Mouse (Mus musculus) liver, adult 2 months (tissue): ENCODE data around the gene Ptprn2. TPM values are rescaled to one million over a fixed set of nuclear protein-coding genes. Genes with fewer than 3 reads are reported as not detected.

Source experiments
- DNase-seq: peaks from one replicate; pipeline ENCODE4 v3.0.0-alpha.2; 2011; ENCODE audit warnings: low read depth, low spot score; ENCODE audit errors: extremely low read depth
- H3K27ac ChIP-seq: fragments of 200-500 bp; replicated peaks from 2 replicates; pipeline ENCODE4 v1.5.1; 2012; ENCODE audit warnings: low read depth, mild to moderate bottlenecking, control low read depth, inconsistent platforms, low read length; ENCODE audit not compliant: insufficient read depth
- H3K27me3 ChIP-seq: fragments of 200-500 bp; 2 replicates; pipeline ENCODE4 v1.6.1; 2012; ENCODE audit warnings: mild to moderate bottlenecking, moderate library complexity, low read length, inconsistent platforms; ENCODE audit not compliant: control insufficient read depth, insufficient read depth
- H3K36me3 ChIP-seq: fragments of 200-500 bp; 2 replicates; pipeline ENCODE4 v1.6.1; 2012; ENCODE audit warnings: low read length, inconsistent platforms; ENCODE audit not compliant: control insufficient read depth, insufficient read depth
- H3K4me1 ChIP-seq: fragments of 200-500 bp; 2 replicates; pipeline ENCODE4 v1.6.1; 2011; ENCODE audit warnings: low read length; ENCODE audit not compliant: control insufficient read depth, insufficient read depth
- H3K4me3 ChIP-seq: fragments of 200-500 bp; 2 replicates; pipeline ENCODE4 v1.5.1; 2011; ENCODE audit warnings: low read depth, mild to moderate bottlenecking, control low read depth, low read length, moderate library complexity; ENCODE audit not compliant: insufficient read depth
- H3K79me2 ChIP-seq: fragments of 200-500 bp; 2 replicates; pipeline ENCODE4 v1.6.1; 2012; ENCODE audit warnings: inconsistent platforms, mild to moderate bottlenecking, low read length, moderate library complexity; ENCODE audit not compliant: control insufficient read depth, insufficient read depth
- H3K9ac ChIP-seq: fragments of 200-500 bp; 2 replicates; pipeline ENCODE4 v1.6.1; 2012; ENCODE audit warnings: low read depth, mild to moderate bottlenecking, control low read depth, inconsistent platforms, low read length
- CTCF ChIP-seq: fragments of 200-500 bp; IDR thresholded peaks from 2 replicates; pipeline ENCODE4 v1.5.1; 2011; ENCODE audit warnings: low read depth, low read length, control low read depth
- POLR2A ChIP-seq: fragments of 200-500 bp; IDR thresholded peaks from 2 replicates; pipeline ENCODE4 v1.6.1; 2011; ENCODE audit warnings: low read length, control low read depth; ENCODE audit not compliant: insufficient read depth; ENCODE audit errors: extremely low read depth
- WGBS: fragments of 180-500 bp; shearing (Covaris S2); methylation state at CpG from one replicate; pipeline ENCODE4 v1.1.7; 2018; 5-methylcytosine and 5-hydroxymethylcytosine counted together
- polyA plus RNA-seq: library from polyadenylated mRNA; depleted of rRNA; stranded (reverse); fragments of >200 nt; gene quantifications from 2 replicates; pipeline ENCODE4 v1.2.3, GENCODE M21; 2012
- total RNA-seq: library from RNA; depleted of rRNA; stranded (reverse); fragments of >200 nt; gene quantifications from 2 replicates; pipeline ENCODE4 v1.2.3, GENCODE M21; 2014

Ptprn2 gene
- total and polyA plus RNA-seq, 2 experiments: 0.06 TPM; not detected in 1

DNA sequence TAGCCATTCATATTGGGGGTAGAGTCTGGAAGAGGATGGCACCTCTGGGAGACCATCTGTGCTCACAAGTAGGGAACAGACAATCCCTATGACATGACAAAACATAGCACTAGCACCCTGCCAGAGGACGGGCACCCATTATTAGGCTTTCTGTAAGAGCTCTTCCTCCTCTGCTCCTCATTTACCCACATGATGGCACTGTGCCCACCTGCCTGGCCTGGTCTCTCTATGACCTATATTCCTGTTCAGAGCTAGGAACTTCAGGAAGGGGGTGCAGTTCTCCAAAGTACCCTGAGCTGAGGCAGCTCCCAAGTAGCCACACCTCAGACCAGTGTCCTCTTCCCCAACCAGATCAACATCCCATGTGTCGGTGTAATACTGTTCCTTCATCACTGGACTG is 777.6 kb downstream of the Ptprn2 start:
- TF ChIP-seq CTCF (no peak), POLR2A (no peak)
- Histone ChIP-seq H3K9ac (no peak overlapping the region), H3K4me3 (no peak overlapping the region), H3K27ac (no peak overlapping the region), H3K27me3 (no peaks in the 10 kb centered on the region), H3K79me2 (no peaks in the 10 kb centered on the region), H3K36me3 (no peaks in the 10 kb centered on the region), H3K4me1 (no peaks in the 10 kb centered on the region)
- WGBS: 71% methylated on average over 2 of the region's 2 CpGs
- DNase-seq: no peak

DNA sequence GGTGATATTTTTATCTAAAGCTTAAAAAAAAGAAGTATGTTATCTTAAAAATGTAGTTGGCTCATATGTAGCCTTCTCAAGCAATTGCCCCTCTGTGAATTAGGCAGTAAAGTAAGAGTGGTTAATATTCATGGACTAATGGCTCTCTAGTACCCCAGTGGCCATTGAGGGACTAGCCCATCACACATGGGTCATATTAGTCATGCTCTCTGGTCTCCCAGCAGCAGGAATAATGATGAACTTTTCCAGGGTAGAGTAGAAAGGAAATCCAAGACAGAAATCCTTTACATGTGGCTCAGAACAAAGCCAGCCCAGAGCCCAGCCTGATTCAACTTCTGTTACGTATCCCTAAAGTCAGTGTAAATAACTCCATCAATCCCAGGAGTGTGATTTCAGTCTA is 779.7 kb downstream of the Ptprn2 start:
- H3K27ac ChIP-seq: no peak overlapping the region
- no peak overlapping the region for H3K9ac ChIP-seq
- no peaks in the 10 kb centered on the region for H3K79me2 ChIP-seq
- DNase-seq: no peak
- H3K36me3 ChIP-seq: no peaks in the 10 kb centered on the region
- 90% methylated on average over 1 of the region's 1 CpGs for WGBS
- no peaks in the 10 kb centered on the region for H3K27me3 ChIP-seq
- H3K4me1 ChIP-seq: no peaks in the 10 kb centered on the region
- no peak overlapping the region for H3K4me3 ChIP-seq
- no peak for TF ChIP-seq CTCF
- no peak for TF ChIP-seq POLR2A

DNA sequence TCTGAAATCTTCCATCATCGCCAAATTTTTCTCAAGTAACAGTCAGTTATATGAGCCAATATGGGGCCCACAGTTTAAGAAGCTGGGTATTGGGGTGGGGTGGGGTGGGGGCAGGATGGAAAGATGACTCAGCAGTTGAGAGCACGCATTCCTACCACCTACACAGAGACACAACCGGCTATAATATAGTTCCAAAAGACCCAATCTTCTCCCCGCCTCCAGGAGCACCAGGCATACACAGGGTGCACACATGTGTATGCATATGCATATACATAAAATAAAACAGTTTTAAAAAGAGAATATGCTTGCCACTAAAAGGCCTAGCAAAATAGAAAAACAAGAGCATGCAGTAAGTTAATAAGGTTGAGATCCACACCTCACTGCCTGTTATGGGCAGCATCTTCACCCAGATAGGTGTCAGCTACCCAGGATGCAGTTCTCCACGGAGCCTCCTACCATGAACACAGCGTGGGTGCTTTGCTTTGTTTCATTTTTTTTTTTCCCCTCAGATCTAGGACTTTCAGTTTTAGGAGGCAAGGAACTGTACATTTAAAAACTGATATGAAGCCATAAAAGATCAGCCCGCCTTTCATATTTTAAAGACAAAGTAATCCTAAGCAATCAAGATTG is 783.1 kb downstream of the Ptprn2 start:
- no peaks in the 10 kb centered on the region for H3K79me2 ChIP-seq
- H3K4me3 ChIP-seq: no peak overlapping the region
- 74% methylated on average over 7 of the region's 7 CpGs for WGBS
- H3K4me1 ChIP-seq: no peaks in the 10 kb centered on the region
- TF ChIP-seq CTCF: no peak
- TF ChIP-seq POLR2A: no peak
- no peaks in the 10 kb centered on the region for H3K27me3 ChIP-seq
- no peaks in the 10 kb centered on the region for H3K36me3 ChIP-seq
- DNase-seq: no peak
- H3K27ac ChIP-seq: no peak overlapping the region
- H3K9ac ChIP-seq: no peak overlapping the region

- Histone ChIP-seq H3K36me3 (no peaks in the 10 kb centered on the region), H3K9ac (no peak overlapping the region), H3K27ac (no peak overlapping the region), H3K27me3 (no peaks in the 10 kb centered on the region), H3K79me2 (no peaks in the 10 kb centered on the region), H3K4me3 (no peak overlapping the region), H3K4me1 (no peaks in the 10 kb centered on the region)
- 80% methylated on average over 4 of the region's 4 CpGs for WGBS
- TF ChIP-seq POLR2A: no peak
- no peak for TF ChIP-seq CTCF
- DNase-seq: no peak
Measured at GRCm38 (mm10) chr12:117269310-117269709, 783.8 kb downstream of the Ptprn2 start.

GRCm38 (mm10) chr12:117270199-117270598 is 784.7 kb downstream of the Ptprn2 start:
- Histone ChIP-seq H3K9ac (no peak overlapping the region), H3K4me1 (no peaks in the 10 kb centered on the region), H3K79me2 (no peaks in the 10 kb centered on the region), H3K27ac (no peak overlapping the region), H3K4me3 (no peak overlapping the region), H3K27me3 (no peaks in the 10 kb centered on the region), H3K36me3 (no peaks in the 10 kb centered on the region)
- no peak for TF ChIP-seq POLR2A
- TF ChIP-seq CTCF: no peak
- 74% methylated on average over 4 of the region's 4 CpGs for WGBS
- DNase-seq: no peak

DNA sequence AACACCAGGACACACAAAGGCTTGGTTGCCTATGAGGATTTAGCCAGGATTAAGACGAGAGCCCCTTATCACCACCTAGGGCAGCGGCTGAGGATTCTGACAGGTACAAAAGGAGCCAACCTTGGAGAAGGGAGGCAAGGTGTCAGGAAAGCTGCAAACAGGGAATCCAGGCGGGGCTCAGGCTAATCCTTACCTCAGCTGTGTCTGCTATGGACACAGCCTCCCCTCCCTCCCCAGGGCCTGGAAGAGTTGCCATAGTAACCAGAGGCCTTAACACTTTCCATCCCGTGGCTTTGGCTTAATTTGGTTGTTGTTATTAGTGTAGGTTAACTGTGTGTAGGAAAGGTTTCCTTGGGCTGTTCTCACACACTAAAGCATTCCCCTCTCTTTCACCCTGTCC is 787.6 kb downstream of the Ptprn2 start:
- TF ChIP-seq POLR2A (no peak), CTCF (no peak)
- DNase-seq: no peak
- H3K79me2 ChIP-seq: no peaks in the 10 kb centered on the region
- no peak overlapping the region for H3K27ac ChIP-seq
- no peaks in the 10 kb centered on the region for H3K36me3 ChIP-seq
- 17% methylated on average over 4 of the region's 4 CpGs for WGBS
- no peak overlapping the region for H3K4me3 ChIP-seq
- H3K9ac ChIP-seq: no peak overlapping the region
- no peaks in the 10 kb centered on the region for H3K4me1 ChIP-seq
- H3K27me3 ChIP-seq: no peaks in the 10 kb centered on the region
